Mouse (Mus musculus): ENCODE measurements around the gene Avpr2.

Gene Avpr2

DNA sequence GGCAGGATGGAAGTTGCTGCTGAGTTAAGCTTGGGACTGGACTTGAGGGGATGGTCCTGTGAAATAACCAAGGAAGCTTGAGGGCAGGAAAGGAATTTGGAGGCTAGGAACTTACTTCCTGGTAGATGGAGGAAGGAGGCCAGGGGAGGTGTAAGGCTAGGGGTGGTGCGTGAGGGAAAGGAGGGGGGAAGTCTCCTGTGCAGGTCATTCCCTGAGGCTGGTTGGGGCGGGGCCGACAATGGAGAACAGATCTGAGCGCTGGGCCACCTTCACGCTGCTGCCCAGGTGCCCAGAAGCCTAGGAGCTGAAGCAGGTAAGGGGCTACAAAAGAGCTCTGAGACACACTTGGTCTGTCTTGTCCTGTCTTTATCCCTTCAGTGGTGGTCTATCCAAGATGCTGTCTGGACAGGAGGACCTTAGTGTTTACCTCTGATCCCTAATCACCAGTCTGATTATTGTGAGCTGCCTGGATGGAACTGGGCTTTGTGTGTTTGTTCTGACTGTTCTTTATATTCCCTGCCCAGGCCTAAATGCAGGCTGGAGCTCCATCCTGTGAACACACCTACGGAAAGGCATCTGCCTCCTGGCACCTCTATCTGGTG, at the start of gene Avpr2:
Gene Avpr2 (plus strand): TSS at position 552 of the 602 bp plus-strand sequence.
- DNase-seq (ENCODE audit: low spot score): no peak

DNA sequence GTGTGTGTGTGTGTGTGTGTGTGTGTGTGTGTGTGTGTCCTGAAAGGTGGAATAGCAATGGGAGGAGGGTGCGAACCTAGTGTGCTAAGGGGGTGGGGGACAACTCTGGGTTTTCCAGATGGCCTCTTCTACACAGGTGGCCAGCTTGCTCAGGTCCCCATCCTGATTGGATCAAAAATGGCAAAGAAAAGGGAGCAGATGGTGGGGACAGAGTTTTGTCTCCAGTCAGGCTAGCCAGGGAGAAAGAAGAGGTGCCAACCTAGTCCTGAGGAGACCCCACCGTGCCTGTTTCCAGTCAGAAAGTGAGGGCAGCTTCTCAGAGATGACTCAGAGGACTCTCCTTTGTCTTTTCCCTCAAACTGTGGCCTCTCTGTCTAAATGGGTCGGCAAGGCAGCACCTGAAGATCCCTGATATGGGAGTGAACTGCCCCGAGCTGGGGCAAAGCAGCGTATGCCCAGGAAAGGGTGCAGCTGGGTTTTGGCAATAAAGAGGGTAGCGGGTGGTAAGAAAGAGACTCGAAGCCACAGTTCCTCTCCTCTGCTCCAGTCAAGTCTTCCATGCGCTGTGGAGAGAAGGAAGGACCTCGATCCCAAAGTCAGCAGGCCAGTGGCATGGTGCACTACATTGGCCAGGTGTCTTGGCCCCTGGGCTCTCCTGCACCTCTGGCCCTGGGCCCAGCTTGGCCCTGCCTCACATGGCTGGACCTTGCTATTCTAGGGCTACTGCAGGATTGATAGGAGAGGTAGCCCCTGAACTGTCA, 37.4 kb upstream of the Avpr2 start:
- no peak for DNase-seq (ENCODE audit: low spot score)

DNA sequence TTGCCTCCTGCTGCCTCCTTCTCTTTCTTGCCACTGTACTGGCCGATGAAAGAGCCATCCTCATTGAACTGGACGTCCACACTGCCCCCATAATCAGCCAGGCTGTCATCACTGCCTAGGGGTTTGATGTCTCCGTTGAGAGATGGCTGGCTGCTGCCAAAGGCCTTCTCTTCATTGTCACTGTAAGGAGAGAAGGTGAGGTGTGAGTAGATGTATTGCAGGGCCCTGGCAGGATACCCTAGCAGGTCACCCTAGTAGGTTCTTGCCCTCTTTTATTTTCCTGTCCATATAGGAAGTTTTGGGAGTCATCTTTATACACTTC, 36.9 kb upstream of the Avpr2 start:
- DNase-seq (ENCODE audit: low spot score): no peak

DNA sequence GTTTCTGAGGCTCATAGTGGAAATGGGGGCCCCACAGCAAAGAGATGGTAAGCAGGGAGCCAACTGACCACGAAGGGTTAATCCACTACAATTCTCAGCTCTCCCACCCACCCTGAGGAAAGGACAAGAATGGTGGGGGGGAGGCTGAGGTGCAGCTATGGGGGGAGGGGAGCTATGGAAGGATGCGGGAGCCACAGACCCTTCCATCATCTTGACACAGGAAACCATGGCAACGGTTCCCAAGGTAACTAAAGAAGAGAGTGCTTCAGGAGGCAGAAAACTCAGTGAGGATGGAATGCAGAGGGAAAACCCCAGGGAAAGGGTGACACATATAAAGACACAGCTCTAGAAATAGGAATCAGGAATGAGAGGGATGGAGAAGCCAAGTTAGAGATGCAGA, 27.2 kb upstream of the Avpr2 start:
- peak; percentile 72 for DNase-seq (ENCODE audit: low spot score)

DNA sequence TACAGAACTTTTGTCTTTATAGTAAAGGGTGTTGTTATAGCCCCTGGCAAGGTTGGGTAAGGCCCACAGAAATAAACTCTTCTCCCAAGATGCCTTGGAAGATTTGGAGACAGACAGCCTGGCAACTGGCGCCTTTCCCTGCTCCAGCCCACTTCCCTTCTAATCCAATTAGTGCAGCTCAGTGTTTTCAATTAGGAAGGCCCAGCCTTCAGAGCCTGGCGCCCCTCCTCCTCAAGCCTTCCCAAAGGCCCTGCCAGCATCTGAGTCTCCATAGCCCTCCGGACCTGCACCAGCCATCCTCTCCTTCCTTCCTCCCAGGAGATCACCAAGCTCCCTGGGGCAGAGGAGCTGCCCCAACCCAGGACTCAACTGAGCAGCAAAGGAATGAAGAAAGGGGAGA, 24.6 kb upstream of the Avpr2 start:
- peak; percentile 13 for DNase-seq (ENCODE audit: low spot score)

DNA sequence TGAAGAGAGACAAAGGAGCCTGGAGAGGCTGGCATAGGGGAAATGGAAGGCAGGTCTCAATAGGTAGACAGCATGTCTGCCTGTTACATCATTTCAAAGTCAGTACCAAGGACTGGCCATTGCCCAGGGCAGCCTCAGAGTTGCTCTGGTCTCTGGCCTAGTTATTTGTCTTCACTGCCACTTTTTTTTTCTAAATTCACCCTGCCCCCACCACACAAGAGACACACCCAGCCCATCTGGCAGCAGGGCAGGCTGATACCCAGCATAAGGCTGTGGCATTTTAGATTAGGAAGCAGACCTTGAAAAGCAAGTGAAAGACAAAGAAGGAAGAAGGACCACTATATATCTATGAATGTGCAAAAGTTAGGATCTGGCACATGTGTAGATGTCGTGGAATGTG, 24.1 kb upstream of the Avpr2 start:
- DNase-seq (ENCODE audit: low spot score): no peak

DNA sequence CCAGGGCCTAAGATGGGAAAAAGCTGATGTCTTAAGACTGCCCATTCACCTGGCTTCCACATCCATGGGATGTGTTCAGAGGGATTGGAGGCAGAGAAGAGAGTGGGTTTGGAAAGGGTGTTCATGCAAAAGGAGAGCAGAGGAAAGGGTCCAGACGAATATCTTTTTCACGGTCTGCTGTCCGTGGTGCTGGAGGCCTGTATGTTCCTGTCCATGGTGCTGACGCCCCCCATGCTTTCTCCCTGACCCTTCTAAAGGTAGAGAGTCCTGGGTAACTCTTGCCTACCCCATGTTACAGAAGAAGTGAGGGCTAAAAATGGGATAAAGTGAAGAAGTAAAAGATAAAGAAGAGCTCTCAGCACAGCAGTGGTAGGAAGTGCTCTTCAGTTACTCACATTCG, 22.6 kb upstream of the Avpr2 start:
- peak; percentile 57 for DNase-seq (ENCODE audit: low spot score)

DNA sequence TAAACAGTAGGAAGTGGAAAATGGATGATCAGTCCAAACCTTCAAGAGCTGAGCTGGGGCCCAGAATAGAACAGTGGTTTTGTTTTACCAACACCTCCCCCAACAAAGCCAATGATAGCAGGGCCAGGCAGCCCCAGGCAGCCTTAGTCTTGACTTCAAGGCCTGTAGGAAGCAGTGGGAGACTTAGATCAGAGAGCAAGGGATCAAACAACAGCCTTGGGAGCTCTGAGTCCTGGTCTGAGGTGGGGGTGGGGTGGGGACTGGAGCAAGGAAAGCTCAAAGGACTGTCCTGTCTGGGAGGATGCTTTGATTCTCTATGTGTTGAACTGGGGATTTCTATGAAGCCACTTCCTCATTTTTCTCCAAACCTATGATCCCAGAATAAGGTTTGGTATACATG, 20.4 kb upstream of the Avpr2 start:
- no peak for DNase-seq (ENCODE audit: low spot score)

DNA sequence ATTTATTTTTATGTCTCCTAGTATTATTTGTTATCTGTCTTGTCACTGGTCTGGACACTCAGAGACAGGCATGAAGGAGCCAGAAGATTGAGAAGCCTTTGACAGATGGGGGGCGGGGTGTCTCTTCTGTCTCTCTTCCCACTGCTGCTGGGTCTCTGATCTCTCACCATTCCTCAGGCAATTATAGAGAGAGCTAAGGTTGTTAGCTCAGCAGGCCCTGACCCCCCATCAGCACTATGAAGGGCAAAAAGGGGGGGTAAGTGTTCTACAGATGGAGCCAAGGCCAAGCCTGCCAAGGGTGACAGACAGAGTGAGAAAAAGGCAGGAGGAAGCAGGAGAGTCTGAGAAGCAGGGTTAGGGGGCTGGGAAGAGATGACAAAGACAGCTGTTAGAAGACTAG, 19.9 kb upstream of the Avpr2 start:
- no peak for DNase-seq (ENCODE audit: low spot score)

DNA sequence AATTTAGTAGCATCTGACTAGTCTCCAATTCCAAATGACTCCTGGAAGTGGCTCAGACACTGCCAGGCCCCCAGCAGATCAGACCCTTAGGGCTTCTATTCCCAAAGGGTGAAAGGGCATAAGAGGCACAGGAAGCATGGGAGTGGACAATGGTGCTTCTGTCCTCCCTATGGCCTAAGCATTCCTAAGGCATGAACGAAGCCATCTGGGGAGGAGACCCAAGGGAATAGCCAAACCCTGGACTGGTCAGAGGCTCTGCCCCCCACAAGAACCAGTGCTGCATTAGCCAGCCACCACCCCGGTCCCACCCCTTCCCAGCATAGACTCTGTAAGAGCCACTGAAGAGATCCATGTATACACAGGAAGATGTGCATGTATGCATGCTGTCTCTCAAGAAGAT, 16.0 kb upstream of the Avpr2 start:
- peak; percentile 5 for DNase-seq (ENCODE audit: low spot score)

DNA sequence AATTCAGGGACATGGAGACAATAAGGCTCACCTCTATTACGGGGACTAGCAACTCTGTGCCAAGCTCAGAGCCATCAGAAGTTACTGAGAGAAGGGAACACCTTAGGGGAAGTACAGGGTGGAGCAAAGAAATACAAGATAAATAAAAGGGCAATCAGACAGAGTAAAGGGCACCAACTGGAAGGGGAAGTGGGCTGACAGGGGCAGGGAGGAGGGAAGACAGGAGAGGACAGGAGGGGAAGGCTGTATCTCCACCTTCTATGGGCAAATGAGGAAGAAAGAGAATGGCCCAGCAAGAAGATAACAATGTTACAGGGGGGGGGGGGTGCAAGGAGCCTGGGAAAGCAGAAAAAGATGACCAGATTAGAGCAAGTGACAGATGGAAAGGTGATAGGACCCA, 14.9 kb upstream of the Avpr2 start:
- no peak for DNase-seq (ENCODE audit: low spot score)

DNA sequence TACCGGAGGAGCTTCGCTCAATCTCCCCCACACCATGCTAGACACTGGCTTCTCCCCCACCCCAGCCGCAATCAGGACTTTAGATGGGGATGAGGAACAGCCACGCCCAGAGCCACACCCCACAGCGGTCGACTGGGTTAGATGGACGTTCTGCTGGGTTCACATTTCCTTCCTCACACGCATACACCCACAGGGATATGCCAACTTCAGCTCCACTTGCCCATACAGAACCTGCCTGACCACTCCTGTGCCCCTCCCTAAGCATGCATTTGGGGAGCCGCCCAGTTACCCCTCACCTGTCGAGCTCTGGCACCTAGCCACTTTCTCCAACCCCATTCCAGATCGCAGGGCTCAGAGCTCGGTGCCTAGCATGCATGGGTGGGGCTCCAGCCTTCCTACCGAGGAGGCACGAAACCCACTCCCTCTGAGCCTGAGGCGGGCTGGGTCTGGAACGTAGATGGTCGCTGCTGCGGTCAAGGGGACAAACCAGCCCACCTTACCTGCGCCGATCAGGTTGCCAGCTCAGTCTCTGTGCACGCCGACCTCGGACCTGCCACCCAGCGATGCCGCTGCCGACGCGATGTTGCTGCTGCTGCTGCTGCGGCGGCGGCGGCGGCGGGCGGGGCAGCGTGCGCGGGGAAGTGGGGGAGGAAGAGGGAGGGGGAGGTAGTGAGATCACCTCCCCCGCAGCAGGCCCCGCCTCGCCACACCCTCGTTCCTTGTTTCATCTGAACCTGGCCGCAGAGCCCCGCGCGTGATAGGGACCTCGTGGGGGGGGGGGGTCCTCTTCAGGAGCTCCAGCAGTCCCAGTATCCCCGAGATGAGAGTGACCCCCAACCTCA, 11.5 kb upstream of the Avpr2 start:
- peak; percentile 15 for DNase-seq (ENCODE audit: low spot score)

DNA sequence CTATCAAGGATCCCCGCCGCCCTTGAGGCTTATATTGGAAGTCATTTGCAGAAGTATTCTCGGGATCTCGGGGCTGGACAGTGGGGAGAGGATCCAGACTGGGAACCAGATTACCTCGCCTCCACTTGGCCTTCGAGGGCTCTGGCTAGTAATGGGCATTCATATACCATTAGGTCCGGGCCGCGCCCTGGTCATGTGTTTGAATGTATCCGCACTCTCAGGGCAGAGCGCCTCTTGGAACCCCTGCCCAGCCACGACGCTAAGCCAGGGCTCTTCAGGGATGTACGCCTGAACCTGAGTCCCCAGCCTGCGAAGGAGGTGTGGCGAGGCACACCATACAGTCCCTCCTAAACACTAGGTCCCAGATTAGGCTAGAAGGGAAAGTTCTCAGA, 10.9 kb upstream of the Avpr2 start:
- peak; percentile 8 for DNase-seq (ENCODE audit: low spot score)

DNA sequence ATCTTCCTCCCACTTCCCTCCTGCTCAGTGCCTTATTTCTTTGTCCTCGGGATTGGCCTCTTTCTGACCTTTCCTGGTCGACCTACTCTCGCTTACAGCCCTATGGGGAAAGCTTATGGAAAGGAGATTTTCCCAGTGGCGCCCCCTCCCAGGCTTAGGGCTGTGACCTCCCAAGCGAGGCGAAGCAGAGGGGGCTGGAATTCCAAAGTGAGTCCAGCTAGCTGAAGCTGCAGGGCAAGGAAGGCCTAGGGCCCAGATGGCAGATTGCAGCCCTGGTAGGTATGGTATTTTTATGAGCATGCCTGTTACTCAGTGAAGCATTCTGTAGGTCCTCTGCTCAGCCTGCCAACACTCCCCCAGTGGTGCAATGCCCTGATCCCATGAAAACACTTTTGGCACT, 10.4 kb upstream of the Avpr2 start:
- DNase-seq (ENCODE audit: low spot score): peak; percentile 34

DNA sequence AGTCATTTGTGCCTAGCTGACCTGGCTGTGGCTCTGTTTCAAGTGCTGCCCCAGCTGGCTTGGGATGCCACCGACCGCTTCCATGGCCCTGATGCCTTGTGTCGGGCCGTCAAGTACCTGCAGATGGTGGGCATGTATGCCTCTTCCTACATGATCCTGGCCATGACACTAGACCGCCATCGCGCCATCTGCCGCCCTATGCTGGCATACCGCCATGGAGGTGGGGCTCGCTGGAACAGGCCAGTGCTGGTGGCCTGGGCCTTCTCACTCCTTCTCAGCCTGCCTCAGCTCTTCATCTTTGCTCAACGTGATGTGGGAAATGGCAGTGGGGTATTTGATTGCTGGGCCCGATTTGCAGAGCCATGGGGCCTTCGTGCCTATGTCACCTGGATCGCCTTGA, 931 bp downstream of the Avpr2 start:
- no peak for DNase-seq (ENCODE audit: low spot score)

DNA sequence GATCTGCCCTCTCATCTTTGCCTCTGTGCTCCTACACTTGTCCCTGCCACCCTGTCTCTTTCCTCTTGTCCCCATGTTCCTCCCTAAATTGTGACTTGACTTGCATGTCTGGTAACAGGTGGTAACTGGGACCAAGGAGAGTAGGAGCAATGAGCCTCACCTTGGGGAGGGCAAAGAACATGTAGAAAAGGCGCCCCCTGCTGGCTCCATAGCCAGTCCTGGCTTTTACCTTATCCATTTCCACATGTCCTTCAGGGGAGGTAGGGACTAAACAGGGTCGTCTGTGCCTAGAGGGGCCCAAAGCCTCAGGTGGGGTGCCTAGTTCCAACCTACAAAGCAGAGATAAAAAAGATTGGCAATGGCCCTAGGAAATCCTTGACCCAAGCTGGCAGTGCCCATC, 3.8 kb downstream of the Avpr2 start, which contains the start of gene L1cam:
Gene L1cam (minus strand): TSS at position 387 of the 400 bp plus-strand sequence.
- DNase-seq (ENCODE audit: low spot score): no peak

DNA sequence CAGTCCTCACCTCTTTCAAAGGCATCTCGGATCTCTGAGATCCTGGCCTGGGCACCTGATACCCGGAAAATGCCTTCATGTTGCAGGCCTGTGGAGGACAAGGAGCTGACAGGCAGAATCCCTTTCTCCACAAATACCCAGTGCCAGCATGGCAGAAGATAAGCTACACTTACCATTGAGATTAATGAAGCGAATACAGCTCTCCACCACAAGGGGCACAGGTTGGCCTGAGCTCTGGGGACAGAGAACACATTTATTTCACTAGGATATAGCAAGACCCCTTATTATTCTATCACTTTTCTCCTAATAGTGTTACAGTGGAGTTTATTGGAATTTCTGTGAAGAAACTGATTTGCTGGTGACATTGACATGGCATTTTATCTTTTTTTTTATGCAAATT, 6.1 kb downstream of the Avpr2 start:
- no peak for DNase-seq (ENCODE audit: low spot score)

DNA sequence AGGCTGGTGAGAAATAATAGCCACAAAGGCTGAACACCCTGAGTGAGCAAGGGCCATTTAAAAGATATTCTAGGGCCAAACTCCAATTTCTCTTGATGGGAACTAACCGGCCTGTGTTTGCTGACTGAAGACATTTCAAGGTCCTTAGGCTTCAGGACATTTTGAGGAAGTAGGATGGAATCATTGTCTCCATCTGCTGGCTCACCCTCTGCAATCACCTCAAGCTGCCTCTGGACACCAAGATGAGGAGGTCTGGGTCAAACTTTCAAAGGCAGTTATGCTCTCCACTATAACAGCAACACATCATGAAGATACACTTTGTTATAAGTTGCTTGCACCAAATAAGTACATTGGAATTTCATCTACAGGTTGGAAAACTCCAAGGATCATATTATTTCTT, 18.1 kb downstream of the Avpr2 start:
- no peak for DNase-seq (ENCODE audit: low spot score)

DNA sequence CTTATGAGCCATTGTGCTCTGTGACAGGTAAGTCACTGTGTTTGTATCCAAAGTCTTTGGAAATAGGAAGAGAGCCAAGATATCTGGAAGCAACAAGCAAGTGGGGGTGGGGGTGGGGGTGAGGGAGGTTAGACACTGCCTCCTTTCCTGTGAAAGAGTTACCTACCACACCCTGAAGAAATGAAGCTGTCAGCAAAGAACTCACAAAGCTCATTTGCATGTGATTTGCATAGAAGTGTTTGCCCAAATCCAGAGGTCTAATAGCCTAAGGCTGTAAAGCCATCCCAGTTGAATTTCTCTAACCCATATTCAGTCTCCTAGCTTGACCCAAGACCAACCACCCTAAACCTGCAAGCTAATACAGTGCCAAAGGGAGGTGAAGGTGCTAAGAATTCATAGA, 18.5 kb downstream of the Avpr2 start:
- DNase-seq (ENCODE audit: low spot score): no peak

DNA sequence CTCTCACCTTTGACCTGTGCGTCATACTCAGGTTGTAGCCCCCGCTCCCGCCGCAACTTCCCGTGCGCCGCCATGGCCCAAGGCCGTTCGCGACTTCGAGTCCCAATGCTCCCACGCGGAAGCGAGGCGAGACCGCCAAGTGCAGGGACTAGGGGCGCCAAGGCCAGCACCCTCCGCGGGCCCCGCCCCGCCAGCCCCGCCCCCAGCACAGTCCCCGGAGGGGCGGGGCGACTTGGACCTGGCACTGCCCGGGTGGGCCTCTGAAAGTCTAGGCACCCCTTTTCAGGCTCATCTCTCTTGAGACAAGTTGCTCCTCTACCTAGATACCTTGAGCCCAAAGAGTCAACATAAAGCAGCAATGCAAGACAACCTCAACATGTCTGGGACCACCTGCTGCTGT, 19.3 kb downstream of the Avpr2 start:
- no peak for DNase-seq (ENCODE audit: low spot score)

DNA sequence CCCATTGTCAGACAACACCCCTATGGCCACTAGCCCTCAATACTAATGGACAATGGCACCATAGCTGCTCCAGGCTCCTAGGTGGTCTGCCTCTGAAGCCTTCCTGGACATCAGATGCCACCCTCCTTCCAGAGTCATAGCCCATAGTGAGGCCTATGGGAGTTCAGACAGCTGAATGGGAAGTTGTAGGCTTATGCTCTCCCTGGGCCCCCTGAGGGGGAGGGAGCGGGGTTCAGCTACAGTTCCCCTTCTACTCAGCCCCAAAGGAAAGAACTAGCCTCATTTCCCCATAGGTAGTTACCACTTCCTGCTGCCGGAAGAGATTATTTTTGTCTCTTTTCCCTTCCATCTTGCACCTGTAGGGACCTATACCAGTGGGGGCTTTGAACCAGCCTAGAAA, 19.7 kb downstream of the Avpr2 start:
- DNase-seq (ENCODE audit: low spot score): no peak

DNA sequence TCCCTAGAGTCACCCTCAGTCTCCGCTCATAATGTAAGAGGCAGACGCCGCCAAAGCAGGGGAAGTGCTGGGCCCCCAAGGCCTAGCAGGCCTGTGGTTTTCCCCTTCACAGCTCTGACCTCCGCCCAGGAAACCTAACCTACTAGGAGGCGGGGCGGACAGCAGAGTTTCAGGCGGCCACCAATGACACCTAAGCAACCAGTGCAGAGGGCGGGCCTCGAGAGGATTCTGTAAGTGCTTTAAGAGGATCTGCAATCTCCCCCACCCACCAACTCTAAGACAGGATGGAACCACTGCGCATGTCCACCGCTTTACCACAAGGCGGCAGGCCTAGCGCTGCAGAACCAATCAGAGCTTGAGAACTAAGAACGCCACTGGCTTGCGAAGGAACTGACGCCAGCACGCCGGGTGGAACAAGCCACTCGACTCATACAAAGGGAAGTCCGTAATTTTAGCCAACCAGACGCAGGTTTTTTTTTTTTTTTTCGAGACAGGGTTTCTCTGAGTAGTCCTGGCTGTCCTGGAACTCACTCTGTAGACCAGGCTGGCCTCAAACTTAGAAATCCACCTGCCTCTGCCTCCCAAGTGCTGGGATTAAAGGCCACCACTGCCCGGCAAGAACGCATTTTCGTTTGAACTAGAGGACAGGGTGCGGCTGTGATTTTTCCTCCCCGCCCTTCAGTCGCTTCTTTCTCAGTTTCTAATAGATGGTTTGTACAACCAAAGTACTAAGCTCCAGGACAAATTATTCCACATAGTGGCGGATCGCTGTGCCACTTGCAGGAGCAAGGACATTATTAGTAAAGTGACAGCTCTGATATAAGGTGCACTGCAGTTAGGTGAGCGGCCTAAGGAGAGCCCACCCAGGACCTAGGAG, 23.2 kb downstream of the Avpr2 start:
- DNase-seq (ENCODE audit: low spot score): peak; percentile 96
